Mouse (Mus musculus): ENCODE data around the gene Kcnh4.

DNA sequence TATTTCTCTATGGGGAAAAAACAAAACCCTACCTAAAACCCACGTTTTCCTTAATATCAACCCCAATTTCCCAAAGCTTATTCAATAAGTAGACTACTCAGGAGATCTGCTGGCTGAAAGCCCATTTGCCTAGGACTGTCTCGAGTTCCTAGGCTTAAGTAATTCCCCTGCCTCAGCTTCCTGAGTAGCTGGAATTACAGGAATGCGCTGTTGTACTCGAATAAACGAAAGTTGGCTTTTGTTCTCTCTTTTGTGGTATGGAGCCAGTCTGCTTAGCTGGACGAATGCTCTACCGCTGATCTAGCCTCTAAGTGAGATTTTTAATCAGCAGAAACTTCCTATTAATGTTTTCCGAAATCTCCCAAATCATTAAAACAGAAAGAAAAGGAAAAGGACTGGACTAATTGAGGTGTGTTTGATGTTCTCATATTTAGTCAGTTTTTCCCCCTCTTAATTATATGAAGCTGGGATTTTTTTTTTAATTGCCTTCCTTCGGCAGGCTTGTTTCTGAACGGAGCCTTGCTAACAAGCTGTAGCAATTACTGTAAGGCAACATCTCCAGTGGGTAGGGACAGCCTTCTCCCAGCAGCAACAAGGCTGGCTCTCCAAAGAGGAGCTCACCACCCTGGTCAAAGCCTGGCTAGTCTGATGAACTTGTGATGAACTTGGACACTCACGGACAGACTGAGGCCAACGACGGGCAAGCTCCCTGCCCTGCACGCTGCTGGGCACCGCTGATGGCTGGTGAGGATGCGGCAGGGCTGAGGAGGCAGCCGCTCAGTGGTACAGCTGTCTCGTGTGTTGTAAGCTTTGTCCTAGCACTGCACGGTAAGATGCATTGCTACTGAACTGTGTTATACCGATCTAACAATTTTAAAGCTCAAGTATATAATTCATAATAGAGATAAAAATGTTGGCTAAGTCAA is 46.9 kb upstream of the Kcnh4 start:
- no peak for TF ChIP-seq CTCF (IDR thresholded peaks at IDR 0.05; ENCODE audit: low read depth, low read length)
- TF ChIP-seq GATA1 (IDR thresholded peaks at IDR 0.05; ENCODE audit: borderline replicate concordance, low read length): no peak
- TF ChIP-seq GATA2 (IDR thresholded peaks at IDR 0.05; ENCODE audit: borderline replicate concordance, low read depth, low read length): no peak
- no peak for TF ChIP-seq TAL1 (conservative IDR thresholded peaks at IDR 0.05; ENCODE audit: low read depth, low read length)
- TF ChIP-seq POLR2AphosphoS5 (IDR thresholded peaks at IDR 0.05; ENCODE audit: insufficient replicate concordance, low read depth, low read length): no peak

All from G1E (cell line).